Mouse (Mus musculus): ENCODE results near the gene Defa32.
"Not testable (repeated sequence)": the region's sequence is repeated elsewhere in the genome, so short reads cannot be mapped to it uniquely, and the experiment has no call there.

Gene Defa32

DNA sequence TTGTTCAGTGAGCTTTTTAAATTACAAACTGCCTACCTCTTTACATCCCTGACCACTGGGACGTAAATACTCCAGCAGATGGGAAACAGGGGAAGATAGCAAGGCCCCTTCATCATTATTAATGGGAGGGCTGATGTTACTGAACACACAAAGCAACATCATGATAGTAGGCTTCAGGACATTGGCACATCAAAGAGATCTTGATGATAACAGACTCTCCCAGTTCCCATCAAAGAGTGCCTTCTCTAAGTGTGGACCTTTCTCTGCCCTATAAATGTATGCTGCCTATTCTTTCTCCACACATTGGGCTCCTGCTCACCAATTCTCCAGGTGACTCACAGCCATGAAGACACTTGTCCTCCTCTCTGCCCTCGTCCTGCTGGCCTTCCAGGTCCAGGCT, at the start of gene Defa32:
Gene Defa32 (plus strand): TSS at position 301 of the 400 bp plus-strand sequence.
- DNase-seq (ENCODE audit: low spot score) = not testable (repeated sequence)

DNA sequence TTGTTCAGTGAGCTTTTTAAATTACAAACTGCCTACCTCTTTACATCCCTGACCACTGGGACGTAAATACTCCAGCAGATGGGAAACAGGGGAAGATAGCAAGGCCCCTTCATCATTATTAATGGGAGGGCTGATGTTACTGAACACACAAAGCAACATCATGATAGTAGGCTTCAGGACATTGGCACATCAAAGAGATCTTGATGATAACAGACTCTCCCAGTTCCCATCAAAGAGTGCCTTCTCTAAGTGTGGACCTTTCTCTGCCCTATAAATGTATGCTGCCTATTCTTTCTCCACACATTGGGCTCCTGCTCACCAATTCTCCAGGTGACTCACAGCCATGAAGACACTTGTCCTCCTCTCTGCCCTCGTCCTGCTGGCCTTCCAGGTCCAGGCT, 19.9 kb upstream of the Defa32 start, which contains the start of gene Defa20:
Gene Defa20 (plus strand): TSS at position 301 of the 400 bp plus-strand sequence.
- not testable (repeated sequence) for DNase-seq (ENCODE audit: low spot score)

DNA sequence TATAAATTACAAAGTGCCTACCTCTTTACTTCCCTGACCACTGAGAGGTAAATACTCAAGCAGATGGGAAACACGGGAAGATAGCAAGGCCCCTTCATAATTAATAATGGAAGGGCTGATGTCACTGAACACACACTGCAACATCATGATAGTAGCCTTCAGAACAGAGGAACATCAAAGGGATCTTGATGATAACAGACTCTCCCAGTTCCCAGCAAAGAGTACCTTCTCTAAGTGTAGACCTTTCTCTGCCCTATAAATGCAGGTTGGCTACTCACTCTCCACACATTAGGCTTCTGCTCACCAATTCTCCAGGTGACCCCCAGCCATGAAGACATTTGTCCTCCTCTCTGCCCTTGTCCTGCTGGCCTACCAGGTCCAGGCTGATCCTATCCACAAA, 36.3 kb downstream of the Defa32 start, which contains the start of gene Defa37:
Gene Defa37 (plus strand): TSS at position 301 of the 400 bp plus-strand sequence.
- not testable (repeated sequence) for DNase-seq (ENCODE audit: low spot score)

All from testis, postnatal 10 days (tissue).